Mouse (Mus musculus): ENCODE data around the gene D630045J12Rik. TPM values are rescaled to one million over a fixed set of nuclear protein-coding genes. Genes with fewer than 3 reads are reported as not detected.

Gene D630045J12Rik
- polyA plus RNA-seq, 1 experiment from 2014 or later = 0.13 TPM

DNA sequence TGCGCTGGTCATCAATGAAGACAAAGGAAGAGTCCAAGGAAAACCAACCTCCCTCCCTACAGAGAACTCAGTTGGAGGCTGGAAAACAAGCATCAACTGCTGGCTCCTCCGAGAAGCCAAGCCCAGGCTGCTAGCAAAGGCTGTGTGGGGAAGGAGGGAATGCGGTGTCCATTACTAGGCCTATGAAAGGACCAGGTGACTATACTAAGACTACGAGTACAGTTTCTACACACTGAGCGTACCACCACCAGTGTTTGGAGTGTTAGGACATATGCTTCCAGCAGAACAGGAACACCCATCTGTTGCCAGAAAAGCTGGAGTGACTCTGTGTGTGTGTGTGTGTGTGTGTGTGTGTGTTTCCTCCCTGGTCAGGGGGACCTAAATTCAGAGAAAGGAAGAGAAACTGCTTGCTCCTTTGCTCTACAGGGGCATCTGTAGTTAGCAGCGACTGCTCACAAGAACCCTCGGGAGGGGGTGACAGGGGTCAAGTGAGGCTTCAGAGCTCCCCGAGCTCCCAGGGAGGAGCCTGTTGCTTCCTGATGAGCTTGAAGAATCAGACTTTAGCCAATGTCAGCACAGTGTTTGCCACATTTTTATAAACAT, 108.2 kb downstream of the D630045J12Rik start:
- Histone ChIP-seq H3K27ac (ENCODE audit: low read depth) (no peak overlapping the region), H3K4me2 (ENCODE audit: low read depth, low read length) (no peak overlapping the region), H3K9me3 (ENCODE audit: low read length) (no peaks in the 10 kb centered on the region), H3K27me3 (ENCODE audit: insufficient read depth, low read length) (no peaks in the 10 kb centered on the region), H3K36me3 (replicated peaks; ENCODE audit: insufficient read depth, low read length) (no peaks in the 10 kb centered on the region), H3K9ac (replicated peaks) (no peak overlapping the region), H3K4me3 (ENCODE audit: low read depth, low read length) (no peak overlapping the region), H3K4me1 (ENCODE audit: insufficient read depth) (peaks cover 5% of the 10 kb centered on the region; the same call in 1 of the 2 replicates)
- WGBS (ENCODE audit: insufficient replicate concordance) = 65% methylated on average over 8 of the region's 8 CpGs
- ATAC-seq (no peak), DNase-seq (no peak)
- TF ChIP-seq EP300 (IDR thresholded peaks at IDR 0.05; ENCODE audit: low read depth) (no peak), CTCF (IDR thresholded peaks at IDR 0.05; ENCODE audit: low read depth) (no peak)

DNA sequence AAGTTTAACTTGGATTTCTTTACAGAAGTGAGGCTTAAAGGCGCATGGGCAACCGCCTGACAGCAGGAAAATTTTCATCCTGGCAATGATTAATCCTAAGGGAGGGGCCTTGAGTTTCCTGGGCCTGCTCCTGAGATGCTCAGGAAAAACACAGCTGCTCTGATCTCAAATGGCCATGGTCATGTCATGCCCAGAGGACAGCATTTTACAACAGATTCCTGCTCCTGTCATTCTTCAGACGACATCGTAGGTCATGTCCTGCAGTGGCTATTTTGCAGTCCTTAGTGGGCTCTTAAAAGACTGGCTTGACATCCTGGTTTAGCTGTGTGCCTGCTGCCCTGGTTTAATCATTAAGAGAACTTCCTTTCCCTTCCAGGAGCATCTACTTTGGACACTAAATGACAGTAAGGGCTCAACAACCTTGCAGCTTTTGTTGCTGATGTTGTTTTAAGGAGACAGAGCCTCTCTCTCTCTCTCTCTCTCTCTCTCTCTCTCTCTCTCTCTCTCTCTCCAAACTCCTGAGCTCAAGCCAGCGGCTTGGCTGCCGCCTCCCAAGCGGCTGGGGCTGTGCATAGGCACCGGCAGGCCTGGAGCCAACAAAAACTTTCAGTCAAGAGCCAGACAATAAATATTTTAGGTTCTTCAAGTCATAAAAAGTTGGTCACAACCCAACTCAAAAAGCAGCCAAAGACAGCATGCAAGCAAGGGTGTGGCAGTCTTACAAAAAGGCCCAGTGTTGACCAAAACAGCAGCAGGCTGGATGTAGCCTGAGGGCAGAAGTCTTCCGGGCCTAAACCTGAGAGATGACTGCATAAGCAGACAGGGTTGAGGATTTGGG, 109.4 kb downstream of the D630045J12Rik start:
- TF ChIP-seq CTCF (IDR thresholded peaks at IDR 0.05; ENCODE audit: low read depth) (no peak), EP300 (IDR thresholded peaks at IDR 0.05; ENCODE audit: low read depth) (no peak)
- peak; percentile 19; the same call in 1 of the 2 replicates for ATAC-seq
- Histone ChIP-seq H3K27me3 (ENCODE audit: insufficient read depth, low read length) (no peaks in the 10 kb centered on the region), H3K36me3 (replicated peaks; ENCODE audit: insufficient read depth, low read length) (no peaks in the 10 kb centered on the region), H3K9me3 (ENCODE audit: low read length) (no peaks in the 10 kb centered on the region), H3K4me2 (ENCODE audit: low read depth, low read length) (no peak overlapping the region), H3K27ac (ENCODE audit: low read depth) (no peak overlapping the region), H3K9ac (replicated peaks) (no peak overlapping the region), H3K4me3 (ENCODE audit: low read depth, low read length) (no peak overlapping the region), H3K4me1 (ENCODE audit: insufficient read depth) (peaks cover 5% of the 10 kb centered on the region; the same call in 1 of the 2 replicates)
- no peak for DNase-seq
- WGBS (ENCODE audit: insufficient replicate concordance) = 54% methylated on average over 9 of the region's 9 CpGs

DNA sequence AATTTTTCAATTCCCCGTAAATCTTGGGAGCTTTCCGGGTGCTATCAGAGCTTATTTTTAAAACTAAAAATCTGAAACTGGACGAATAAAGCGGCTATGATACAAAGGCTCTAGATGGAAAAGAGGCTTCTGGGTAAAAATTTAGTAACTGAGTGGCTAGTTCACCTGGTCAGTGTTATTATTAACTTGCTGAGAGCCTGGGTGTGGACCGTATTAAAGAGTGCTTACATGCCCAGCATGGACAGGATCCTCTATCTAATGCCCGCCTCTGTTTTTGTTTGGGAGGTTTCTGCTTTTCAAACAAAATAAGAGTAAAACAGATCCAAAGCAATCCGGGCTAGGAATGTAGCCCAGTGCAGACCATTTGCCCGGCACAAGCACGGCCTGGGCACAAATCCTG, 113.4 kb downstream of the D630045J12Rik start:
- 77% methylated on average over 9 of the region's 9 CpGs for WGBS (ENCODE audit: insufficient replicate concordance)
- TF ChIP-seq EP300 (IDR thresholded peaks at IDR 0.05; ENCODE audit: low read depth) (no peak), CTCF (IDR thresholded peaks at IDR 0.05; ENCODE audit: low read depth) (no peak)
- H3K4me2 ChIP-seq (ENCODE audit: low read depth, low read length) = no peak overlapping the region
- H3K9me3 ChIP-seq (ENCODE audit: low read length) = no peaks in the 10 kb centered on the region
- H3K9ac ChIP-seq (replicated peaks) = no peak overlapping the region
- H3K4me3 ChIP-seq (ENCODE audit: low read depth, low read length) = no peak overlapping the region
- no peaks in the 10 kb centered on the region for H3K27me3 ChIP-seq (ENCODE audit: insufficient read depth, low read length)
- H3K4me1 ChIP-seq (ENCODE audit: insufficient read depth) = peaks cover 5% of the 10 kb centered on the region; the same call in 1 of the 2 replicates
- H3K36me3 ChIP-seq (replicated peaks; ENCODE audit: insufficient read depth, low read length) = no peaks in the 10 kb centered on the region
- no peak for DNase-seq
- no peak overlapping the region for H3K27ac ChIP-seq (ENCODE audit: low read depth)
- no peak for ATAC-seq

DNA sequence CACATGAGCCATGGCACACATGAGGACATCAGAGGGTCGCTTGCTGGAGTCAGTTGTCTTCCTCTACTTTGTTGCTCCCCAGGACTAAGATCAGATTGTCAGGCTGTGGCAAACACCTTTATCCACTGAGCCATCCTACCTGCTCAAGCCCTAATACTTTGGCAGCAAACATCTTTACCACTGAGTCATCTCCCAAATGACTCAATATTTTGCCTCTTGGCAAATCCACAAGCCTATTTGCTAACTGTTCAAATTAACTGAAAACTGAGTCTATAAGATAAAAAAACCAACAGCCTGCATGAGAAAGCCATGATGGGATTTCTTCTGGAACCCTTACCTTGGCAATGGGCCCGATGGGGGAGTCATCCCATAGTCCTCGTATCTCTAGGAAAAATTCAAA, 114.7 kb downstream of the D630045J12Rik start:
- no peak for DNase-seq
- Histone ChIP-seq H3K4me3 (ENCODE audit: low read depth, low read length) (no peak overlapping the region), H3K27ac (ENCODE audit: low read depth) (no peak overlapping the region), H3K36me3 (replicated peaks; ENCODE audit: insufficient read depth, low read length) (no peaks in the 10 kb centered on the region), H3K27me3 (ENCODE audit: insufficient read depth, low read length) (no peaks in the 10 kb centered on the region), H3K9me3 (ENCODE audit: low read length) (no peaks in the 10 kb centered on the region), H3K4me1 (ENCODE audit: insufficient read depth) (peaks cover 5% of the 10 kb centered on the region; the same call in 1 of the 2 replicates), H3K4me2 (ENCODE audit: low read depth, low read length) (no peak overlapping the region), H3K9ac (replicated peaks) (no peak overlapping the region)
- no peak for TF ChIP-seq EP300 (IDR thresholded peaks at IDR 0.05; ENCODE audit: low read depth)
- TF ChIP-seq CTCF (IDR thresholded peaks at IDR 0.05; ENCODE audit: low read depth) = no peak
- ATAC-seq = no peak
- WGBS (ENCODE audit: insufficient replicate concordance) = 69% methylated on average over 3 of the region's 3 CpGs

GRCm38 (mm10) chr6:38134806-38135559, 118.8 kb downstream of the D630045J12Rik start:
- no peak overlapping the region for H3K27ac ChIP-seq (ENCODE audit: low read depth)
- no peaks in the 10 kb centered on the region for H3K4me1 ChIP-seq (ENCODE audit: insufficient read depth)
- TF ChIP-seq EP300 (IDR thresholded peaks at IDR 0.05; ENCODE audit: low read depth) (no peak), CTCF (IDR thresholded peaks at IDR 0.05; ENCODE audit: low read depth) (no peak)
- H3K4me2 ChIP-seq (ENCODE audit: low read depth, low read length) = no peak overlapping the region
- no peak overlapping the region for H3K4me3 ChIP-seq (ENCODE audit: low read depth, low read length)
- no peaks in the 10 kb centered on the region for H3K36me3 ChIP-seq (replicated peaks; ENCODE audit: insufficient read depth, low read length)
- ATAC-seq (no peak), DNase-seq (no peak)
- no peak overlapping the region for H3K9ac ChIP-seq (replicated peaks)
- 77% methylated on average over 8 of the region's 8 CpGs for WGBS (ENCODE audit: insufficient replicate concordance)
- no peaks in the 10 kb centered on the region for H3K9me3 ChIP-seq (ENCODE audit: low read length)
- H3K27me3 ChIP-seq (ENCODE audit: insufficient read depth, low read length) = no peaks in the 10 kb centered on the region

DNA sequence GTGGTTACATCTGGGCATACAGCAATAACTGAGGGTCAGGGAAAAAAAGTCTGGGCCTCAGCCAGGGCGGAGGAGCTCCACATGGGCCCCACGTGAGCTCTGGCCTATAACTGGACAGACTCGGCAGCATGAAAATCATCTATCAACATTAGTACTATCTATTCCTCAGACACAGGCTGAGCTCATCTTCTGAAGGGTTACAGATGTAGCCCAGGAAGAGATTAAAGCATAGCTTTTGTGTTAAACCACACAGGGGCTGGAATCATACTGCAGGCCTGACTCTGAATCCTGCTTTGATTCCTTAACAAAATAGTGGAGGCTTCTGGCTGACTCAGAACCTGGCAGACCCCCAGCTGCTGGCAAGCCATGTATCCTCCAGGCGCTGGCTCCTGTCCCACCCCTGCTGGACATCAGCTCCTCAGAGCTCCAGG, 122.0 kb downstream of the D630045J12Rik start:
- H3K4me1 ChIP-seq (ENCODE audit: insufficient read depth) = no peaks in the 10 kb centered on the region
- TF ChIP-seq EP300 (IDR thresholded peaks at IDR 0.05; ENCODE audit: low read depth) = no peak
- no peak for TF ChIP-seq CTCF (IDR thresholded peaks at IDR 0.05; ENCODE audit: low read depth)
- H3K4me3 ChIP-seq (ENCODE audit: low read depth, low read length) = no peak overlapping the region
- ATAC-seq = no peak
- no peaks in the 10 kb centered on the region for H3K9me3 ChIP-seq (ENCODE audit: low read length)
- WGBS (ENCODE audit: insufficient replicate concordance) = 67% methylated on average over 4 of the region's 4 CpGs
- no peaks in the 10 kb centered on the region for H3K36me3 ChIP-seq (replicated peaks; ENCODE audit: insufficient read depth, low read length)
- no peak overlapping the region for H3K4me2 ChIP-seq (ENCODE audit: low read depth, low read length)
- no peak for DNase-seq
- H3K27me3 ChIP-seq (ENCODE audit: insufficient read depth, low read length) = no peaks in the 10 kb centered on the region
- H3K27ac ChIP-seq (ENCODE audit: low read depth) = no peak overlapping the region
- no peak overlapping the region for H3K9ac ChIP-seq (replicated peaks)
